Mouse (Mus musculus) gastrocnemius, postnatal 36 days (tissue): ENCODE data around the gene Scn10a. TPM values are rescaled to one million over a fixed set of nuclear protein-coding genes. Genes with fewer than 3 reads are reported as not detected.

Experiments
- DNase-seq, 2 experiments: peaks; one replicate each; pipeline ENCODE4 v3.0.0; 2022
- intact Hi-C: fragments of 180-260 bp; cut with DNase I; formaldehyde crosslinking; loops from one replicate; pipeline ENCODE4 v1.15.1; 2025
- long read RNA-seq, 2 experiments: library from polyadenylated mRNA; stranded (forward); transcript quantifications; one replicate each; pipeline ENCODE4 v2.0.0; 2021
- total RNA-seq, 2 experiments: library from RNA; stranded (reverse); gene quantifications; 2 replicates each; pipeline ENCODE4 v1.2.3; 2021

Gene Scn10a
- total RNA-seq = not detected
- long read RNA-seq, experiment 1 = 0 reads
- long read RNA-seq, experiment 2 = 0 reads

DNA sequence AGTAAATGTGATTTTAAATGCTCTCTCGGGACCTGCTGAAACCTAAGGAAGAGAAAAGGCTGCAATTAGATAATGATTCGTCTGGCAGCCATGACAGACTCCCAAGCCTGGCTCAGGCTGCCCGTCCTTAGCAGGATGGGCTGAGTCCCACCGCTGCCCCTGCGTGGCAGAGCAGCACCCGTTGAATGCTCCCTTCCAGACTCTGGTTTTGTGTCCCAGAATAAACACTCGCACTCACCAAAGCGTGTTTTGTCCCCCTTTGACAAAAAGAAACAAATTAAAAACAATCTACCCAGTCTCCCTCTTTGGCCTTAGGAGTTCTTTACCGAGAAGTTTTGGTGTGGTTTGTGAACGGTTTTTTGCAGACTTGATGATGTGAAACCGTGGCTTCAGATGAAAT lies at the start of gene Scn10a:
Gene Scn10a (minus strand): TSS at position 101 of the 400 bp plus-strand sequence.
- intact Hi-C loops = no loop called here

DNA sequence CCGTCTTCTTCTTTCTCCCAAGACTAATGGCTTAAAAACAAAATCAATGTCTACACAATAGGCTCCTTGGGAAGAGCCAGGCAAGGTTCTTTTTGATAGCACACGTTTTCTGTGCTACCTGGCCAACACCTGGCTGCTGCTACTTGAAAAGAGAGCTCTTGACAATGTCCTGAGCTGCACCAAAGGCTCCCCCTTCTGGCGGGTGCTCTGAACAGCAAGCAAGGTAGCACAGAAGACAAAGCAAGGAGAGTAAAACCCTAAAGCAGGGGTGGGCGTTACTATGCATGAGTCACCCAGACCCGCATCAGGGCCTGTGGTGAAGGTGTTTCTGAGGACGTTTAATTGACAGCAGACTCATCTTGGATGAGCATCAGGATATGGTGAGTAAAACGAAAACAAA lies 49.5 kb upstream of the Scn10a start:
- intact Hi-C loops = no loop called here
- DNase-seq = peak in 1 of 2 experiments; percentile 7

More for the DNA sequence above, at the start of gene Scn10a:
- DNase-seq = no peak

DNA sequence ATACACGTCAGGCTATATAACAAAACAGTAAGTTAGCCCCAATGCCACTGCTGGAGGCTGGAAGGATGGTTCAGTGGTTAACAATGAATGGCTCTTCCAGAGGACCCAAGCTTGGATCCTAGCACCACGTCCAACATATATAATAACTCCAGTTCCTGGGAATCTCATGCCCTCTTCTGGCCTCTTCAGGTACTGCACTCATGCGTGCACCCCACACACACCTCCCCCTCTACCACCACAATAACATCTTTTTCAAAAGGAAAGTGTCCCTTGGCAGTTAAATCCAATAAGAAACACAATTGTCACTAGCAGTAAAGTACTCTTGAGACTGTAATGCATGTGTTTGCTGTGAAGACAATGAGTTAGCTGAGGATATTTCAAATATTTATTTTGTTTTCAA lies 41.1 kb upstream of the Scn10a start:
- DNase-seq = no peak
- intact Hi-C loops = no loop called here

- no peak for DNase-seq
- intact Hi-C loops = loop anchor here (10.0 kb wide), 1 partner anchor 295 kb away; no protein-coding TSS in a partner anchor
Measured at GRCm38 (mm10) chr9:119759457-119759856, 40.3 kb upstream of the Scn10a start.

DNA sequence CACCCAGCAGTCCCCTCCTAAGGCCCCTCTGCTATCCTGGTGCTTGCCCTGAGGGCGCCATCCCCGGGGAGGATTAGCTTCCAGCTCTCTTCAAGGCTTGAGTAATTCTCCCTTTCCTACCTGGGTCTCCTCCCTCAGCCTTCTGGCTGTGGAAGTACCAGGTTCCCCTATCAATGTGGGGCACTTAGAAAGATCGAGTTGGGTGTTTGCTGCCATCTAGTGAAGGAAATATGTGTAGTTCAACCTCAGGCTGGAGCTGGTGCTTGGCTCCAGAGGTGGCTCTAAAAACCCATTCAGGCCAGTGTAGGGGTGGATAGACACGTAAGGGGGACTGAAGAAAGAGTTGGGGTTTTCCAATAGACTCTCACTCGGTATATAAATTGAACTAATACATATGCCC lies 32.4 kb upstream of the Scn10a start:
- intact Hi-C loops = loop anchor here (5.0 to 10.0 kb wide), 2 partner anchors 99 to 287 kb away; no protein-coding TSS in a partner anchor
- no peak for DNase-seq

- DNase-seq = no peak
- intact Hi-C loops = no loop called here
Measured at GRCm38 (mm10) chr9:119749112-119749511, 30.0 kb upstream of the Scn10a start.

DNA sequence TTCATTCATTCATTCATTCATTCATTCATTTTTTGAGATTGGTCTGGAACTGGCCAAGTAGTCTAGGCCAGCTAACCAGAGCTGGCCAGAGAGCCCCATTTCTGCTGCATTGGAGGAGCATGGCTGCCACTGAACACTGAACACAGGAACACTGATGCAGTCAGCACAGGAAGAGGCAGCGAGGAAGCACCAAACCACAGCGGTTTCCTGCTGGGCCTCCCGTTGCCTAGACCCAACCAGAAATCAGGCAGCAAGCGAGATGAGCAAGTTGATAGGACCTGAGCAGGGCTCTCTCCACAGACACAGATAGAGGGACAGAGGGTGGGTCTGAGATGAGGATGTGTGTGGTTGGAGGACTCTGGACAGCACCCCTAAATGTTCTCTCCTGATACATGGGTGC lies 24.8 kb upstream of the Scn10a start:
- intact Hi-C loops = no loop called here

GRCm38 (mm10) chr9:119743312-119743711 lies 24.2 kb upstream of the Scn10a start:
- intact Hi-C loops = no loop called here
- no peak for DNase-seq

More for the DNA sequence above, 24.8 kb upstream of the Scn10a start:
- DNase-seq = no peak

DNA sequence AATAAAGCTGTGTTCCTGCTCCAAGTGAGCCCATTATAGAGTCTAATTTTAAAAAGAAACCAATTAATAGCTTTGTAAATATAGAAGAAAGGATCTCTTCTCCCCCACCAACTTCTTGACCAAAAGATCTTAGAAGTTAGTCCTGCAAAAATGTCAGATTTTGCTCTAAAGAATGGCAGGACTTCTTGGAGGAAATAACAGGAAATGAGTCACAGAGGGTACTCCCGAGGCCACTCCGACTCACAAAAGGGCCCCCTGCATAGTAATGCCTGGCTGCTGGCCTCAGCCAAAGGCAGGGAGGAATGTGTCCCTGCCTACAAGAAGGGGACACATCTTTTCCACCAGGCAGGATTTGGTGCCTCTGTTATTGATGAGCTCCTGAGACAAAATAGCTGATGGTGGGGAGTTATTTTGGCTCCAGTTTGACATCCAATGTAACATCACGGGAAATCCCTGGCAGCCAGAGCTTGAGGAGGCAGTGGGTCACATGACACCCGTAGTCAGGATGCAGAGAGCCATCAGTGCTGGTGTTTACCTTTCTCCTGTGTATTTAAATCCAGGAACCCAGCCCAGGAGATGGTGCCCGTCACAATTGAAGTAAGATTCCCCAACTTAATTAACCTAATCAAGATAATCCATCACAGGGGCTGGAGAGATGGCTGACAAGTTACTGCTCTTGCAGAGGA lies 22.1 kb upstream of the Scn10a start:
- intact Hi-C loops = no loop called here
- DNase-seq = no peak

DNA sequence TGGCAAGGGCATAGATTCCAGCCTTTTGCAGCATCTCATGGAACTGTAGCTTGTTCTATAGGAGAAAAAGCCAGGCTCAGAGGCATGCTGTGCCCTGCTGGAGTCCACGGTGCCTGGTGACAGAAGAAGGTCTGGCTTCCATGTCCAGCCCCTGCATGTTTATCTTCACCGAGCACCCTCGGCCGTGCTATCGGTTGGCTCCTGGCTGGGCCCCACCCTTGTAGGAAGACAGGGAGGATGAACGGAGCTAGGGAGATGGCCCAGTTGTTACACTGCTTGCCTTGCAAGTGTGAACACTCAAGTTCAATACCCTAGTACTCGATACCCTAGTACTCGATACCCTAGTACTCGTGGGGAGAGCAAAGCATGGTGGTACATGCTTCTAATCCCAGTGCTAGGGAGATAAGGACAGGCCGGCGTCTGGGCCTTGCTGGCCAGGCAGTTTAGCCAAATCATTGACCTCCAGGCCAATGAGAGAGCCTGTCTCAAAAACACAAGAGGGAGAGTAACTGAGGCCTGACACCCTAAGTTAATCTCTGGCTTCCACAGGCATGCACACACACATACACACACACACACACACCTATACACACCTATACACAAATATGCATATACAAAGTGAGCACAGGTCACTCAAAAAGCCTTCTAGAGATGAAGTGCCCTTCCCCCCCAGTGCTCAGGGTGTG lies 9.4 kb upstream of the Scn10a start:
- no peak for DNase-seq
- intact Hi-C loops = no loop called here

- intact Hi-C loops = no loop called here
- no peak for DNase-seq
Measured at GRCm38 (mm10) chr9:119726990-119727389, 7.9 kb upstream of the Scn10a start.

DNA sequence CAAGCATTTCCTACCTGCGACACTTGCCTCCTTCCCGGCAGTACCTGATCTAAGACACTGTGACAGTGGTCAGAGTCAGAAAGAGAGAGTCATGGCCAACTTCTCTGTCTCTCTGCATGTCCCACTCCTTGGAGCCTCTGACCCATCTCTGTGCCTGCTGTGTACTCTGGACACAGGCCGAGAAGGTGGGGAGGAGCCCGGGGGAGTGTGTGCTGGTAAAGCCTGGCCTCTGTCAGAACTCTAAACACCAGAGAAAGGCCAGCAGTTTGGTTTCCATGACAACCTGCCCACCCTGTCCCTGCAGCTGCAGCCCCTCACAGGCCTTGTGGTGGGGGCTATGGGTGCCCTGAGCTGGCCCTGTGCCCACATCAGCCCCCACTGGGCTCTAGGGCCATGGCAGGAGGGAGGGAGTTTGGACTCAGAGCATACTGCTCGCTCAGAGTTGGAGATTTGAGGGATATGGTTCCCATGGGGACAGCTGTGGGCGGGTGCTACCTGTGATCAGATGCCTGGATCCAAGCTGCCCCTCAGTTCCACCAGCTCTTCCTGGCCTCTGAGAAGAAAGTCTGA lies 6.3 kb upstream of the Scn10a start:
- intact Hi-C loops = no loop called here

GRCm38 (mm10) chr9:119706700-119707099 lies 12.4 kb downstream of the Scn10a start:
- intact Hi-C loops = no loop called here
- peak; percentile 13 for DNase-seq

More for the DNA sequence above, 6.3 kb upstream of the Scn10a start:
- DNase-seq = no peak

GRCm38 (mm10) chr9:119691505-119691904 lies 27.6 kb downstream of the Scn10a start:
- no peak for DNase-seq
- intact Hi-C loops = no loop called here

- intact Hi-C loops = no loop called here
Measured at GRCm38 (mm10) chr9:119691001-119691400, 28.1 kb downstream of the Scn10a start.

DNA sequence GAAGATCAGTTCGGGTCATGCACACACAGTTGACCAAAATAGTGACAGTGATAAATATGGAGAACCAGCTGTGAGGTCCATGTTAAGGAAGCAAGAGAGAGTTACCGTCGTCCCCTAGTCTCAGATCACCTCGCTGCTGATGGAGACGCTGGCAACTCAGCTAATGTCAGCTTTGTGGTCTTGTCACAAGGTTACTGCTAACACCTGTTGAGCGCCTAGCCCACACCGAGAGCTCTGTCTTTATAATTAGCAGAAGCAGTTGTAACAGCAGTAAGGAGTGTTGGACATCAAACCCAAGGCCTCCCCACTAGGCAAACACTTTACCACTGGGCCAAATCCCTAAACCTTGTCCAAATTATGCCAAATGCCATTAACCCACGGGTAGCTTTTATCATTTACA lies 31.2 kb downstream of the Scn10a start:
- intact Hi-C loops = no loop called here
- DNase-seq = no peak

More at GRCm38 (mm10) chr9:119691001-119691400, 28.1 kb downstream of the Scn10a start:
- DNase-seq = no peak

- DNase-seq = no peak
- intact Hi-C loops = no loop called here
Measured at GRCm38 (mm10) chr9:119686187-119686586, 32.9 kb downstream of the Scn10a start.

DNA sequence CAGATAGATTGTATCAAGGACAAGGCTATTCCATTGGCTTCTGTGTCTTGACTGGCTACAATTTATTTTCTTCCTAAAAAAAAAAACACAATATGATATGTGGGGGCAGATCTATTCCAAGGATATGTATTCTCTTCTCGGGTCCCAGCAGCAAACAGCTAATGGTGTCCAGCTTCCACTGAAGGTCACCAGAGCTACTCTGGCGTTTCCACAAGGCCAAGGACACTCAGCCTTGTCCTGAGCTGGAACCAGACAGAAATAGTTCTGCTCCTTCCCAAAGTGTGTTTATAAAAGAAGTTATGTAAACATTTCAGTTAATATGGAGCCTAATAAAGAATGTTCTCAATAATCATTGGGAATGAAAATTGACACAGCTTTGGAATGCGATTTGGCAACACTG lies 38.2 kb downstream of the Scn10a start:
- DNase-seq = no peak
- intact Hi-C loops = no loop called here

GRCm38 (mm10) chr9:119664109-119664508 lies 55.0 kb downstream of the Scn10a start:
- DNase-seq = no peak
- intact Hi-C loops = no loop called here

DNA sequence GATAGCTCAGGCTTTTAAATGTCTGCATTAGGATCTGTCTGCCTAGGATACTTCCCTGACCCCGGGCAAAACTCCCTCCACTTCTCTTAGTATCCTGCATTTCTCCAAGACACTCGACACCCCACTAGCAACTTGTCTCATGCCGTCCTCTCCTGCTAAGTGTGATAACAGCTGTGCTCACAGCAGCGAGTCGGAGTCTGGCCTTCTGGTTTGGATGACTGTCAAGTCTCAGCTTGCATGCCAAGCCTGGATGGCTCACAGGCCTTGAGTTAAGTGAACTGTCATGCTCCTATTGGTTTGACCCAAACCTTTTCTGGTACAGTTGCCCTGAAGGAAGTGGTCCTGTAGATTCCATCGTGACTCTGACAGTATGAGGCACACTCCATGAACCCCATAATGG lies 63.0 kb downstream of the Scn10a start:
- DNase-seq = peak; percentile 13 to 27

DNA sequence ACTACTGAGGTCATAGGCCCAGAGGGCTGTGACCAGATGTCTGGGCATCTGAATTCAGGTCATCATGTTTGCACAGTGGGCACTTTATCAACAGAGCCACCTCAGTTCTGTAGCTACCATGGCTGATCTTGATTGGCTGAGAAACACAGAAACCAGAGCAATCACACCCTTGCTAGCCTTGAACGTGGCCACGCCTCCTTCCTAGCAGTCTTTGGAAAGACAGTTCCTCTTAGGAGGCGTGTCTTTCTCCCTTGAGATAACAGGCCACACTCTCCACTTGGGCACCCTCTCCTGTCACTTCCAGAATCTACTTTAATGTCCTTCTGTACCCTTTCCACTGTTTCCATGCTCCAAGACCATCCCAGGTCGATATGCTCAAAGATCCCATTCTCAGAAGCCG lies 65.4 kb downstream of the Scn10a start:
- intact Hi-C loops = loop anchor here (5.0 kb wide), 1 partner anchor 99 kb away; no protein-coding TSS in a partner anchor
- DNase-seq = no peak

More for the DNA sequence above, 63.0 kb downstream of the Scn10a start:
- intact Hi-C loops = no loop called here
